In the genomic region with DNA sequence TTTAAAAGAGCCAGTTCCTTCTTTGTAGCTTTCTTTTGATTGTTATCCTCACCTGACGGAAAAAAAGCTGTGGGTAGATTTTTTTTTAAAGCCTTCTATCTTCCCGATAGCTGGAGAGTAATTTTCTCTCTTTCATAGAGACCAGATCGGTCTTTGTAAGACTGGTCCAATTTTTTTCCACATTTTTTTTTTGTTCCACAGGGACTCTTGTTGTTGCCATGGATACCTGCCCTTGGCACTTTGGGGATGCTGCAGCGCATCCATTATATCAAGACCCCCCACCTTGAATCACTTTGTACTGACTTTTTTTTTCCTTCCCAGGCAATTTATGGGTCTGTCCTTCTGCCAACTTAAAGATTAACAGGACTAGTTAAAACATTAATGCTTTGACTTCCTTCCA, we compare ENCODE assay signal across 19 mouse cellular contexts.
DNase-seq lines count a peak whose midpoint lies in the region; ATAC-seq and TF ChIP-seq lines count a peak whose summit lies in the region.
"Had no signal": no experiment of that assay in that cellular context is flagged by ENCODE, and none has a peak within 500 bp of the region (broad histone marks: within the 10 kb centered on the region; RNA-seq: fewer than 3 reads in every experiment).

No protein-coding gene starts in this region.

- no peak overlapping the region for H3K4me2 ChIP-seq in hindbrain, postnatal 0 days (ENCODE audit: low read depth, low read length)
- no peak overlapping the region for H3K4me2 ChIP-seq in hindbrain, embryonic 13.5 days
- no peak overlapping the region for H3K4me2 ChIP-seq in midbrain, embryonic 16.5 days (ENCODE audit: low read length)
- no peak overlapping the region for H3K4me2 ChIP-seq in midbrain, postnatal 0 days (ENCODE audit: low read depth, low read length, poor library complexity, severe bottlenecking)
- H3K4me2 ChIP-seq: embryonic facial prominence, embryonic 13.5 days; forebrain, embryonic 12.5 days; heart, embryonic 13.5 days; hindbrain, embryonic 15.5 days had no signal

- H3K36me3 ChIP-seq in hindbrain, postnatal 0 days (ENCODE audit: insufficient read depth, low read length): no peaks in the 10 kb centered on the region
- no peaks in the 10 kb centered on the region for H3K36me3 ChIP-seq in hindbrain, embryonic 13.5 days
- no peaks in the 10 kb centered on the region for H3K36me3 ChIP-seq in midbrain, embryonic 16.5 days (ENCODE audit: control insufficient read depth, insufficient read depth, low read length)
- H3K36me3 ChIP-seq in midbrain, embryonic 10.5 days: no peaks in the 10 kb centered on the region
- H3K36me3 ChIP-seq in midbrain, postnatal 0 days (ENCODE audit: insufficient read depth, low read length): no peaks in the 10 kb centered on the region
- H3K36me3 ChIP-seq: embryonic facial prominence, embryonic 13.5 days; forebrain, embryonic 12.5 days; heart, embryonic 13.5 days; hindbrain, embryonic 15.5 days had no signal

- TF ChIP-seq CTCF in hindbrain, postnatal 0 days (IDR thresholded peaks at IDR 0.05; ENCODE audit: low read depth): no peak
- TF ChIP-seq CTCF in midbrain, postnatal 0 days (IDR thresholded peaks at IDR 0.05): no peak

- no peak overlapping the region for H3K27ac ChIP-seq in hindbrain, postnatal 0 days
- no peak overlapping the region for H3K27ac ChIP-seq in hindbrain, embryonic 13.5 days
- no peak overlapping the region for H3K27ac ChIP-seq in midbrain, embryonic 16.5 days (ENCODE audit: low read length)
- H3K27ac ChIP-seq in midbrain, embryonic 10.5 days (replicated peaks): no peak overlapping the region
- H3K27ac ChIP-seq in midbrain, postnatal 0 days (ENCODE audit: low read depth, low read length): no peak overlapping the region
- H3K27ac ChIP-seq: embryonic facial prominence, embryonic 13.5 days; forebrain, embryonic 12.5 days; heart, embryonic 13.5 days; hindbrain, embryonic 15.5 days had no signal

- no peak overlapping the region for H3K4me3 ChIP-seq in hindbrain, postnatal 0 days (ENCODE audit: low read length)
- H3K4me3 ChIP-seq in hindbrain, embryonic 13.5 days: no peak overlapping the region
- H3K4me3 ChIP-seq in midbrain, embryonic 16.5 days (ENCODE audit: low read depth, low read length): no peak overlapping the region
- no peak overlapping the region for H3K4me3 ChIP-seq in midbrain, embryonic 10.5 days
- no peak overlapping the region for H3K4me3 ChIP-seq in midbrain, postnatal 0 days (ENCODE audit: low read depth, low read length)
- H3K4me3 ChIP-seq: embryonic facial prominence, embryonic 13.5 days; forebrain, embryonic 12.5 days; heart, embryonic 13.5 days; hindbrain, embryonic 15.5 days had no signal

- no peaks in the 10 kb centered on the region for H3K9me3 ChIP-seq in hindbrain, postnatal 0 days (ENCODE audit: low read length)
- H3K9me3 ChIP-seq in hindbrain, embryonic 13.5 days: no peaks in the 10 kb centered on the region
- no peaks in the 10 kb centered on the region for H3K9me3 ChIP-seq in midbrain, embryonic 16.5 days (replicated peaks; ENCODE audit: control insufficient read depth, low read length, poor library complexity, severe bottlenecking)
- no peaks in the 10 kb centered on the region for H3K9me3 ChIP-seq in midbrain, embryonic 10.5 days (replicated peaks)
- no peaks in the 10 kb centered on the region for H3K9me3 ChIP-seq in midbrain, postnatal 0 days (ENCODE audit: low read length)
- H3K9me3 ChIP-seq: embryonic facial prominence, embryonic 13.5 days; forebrain, embryonic 12.5 days; heart, embryonic 13.5 days; hindbrain, embryonic 15.5 days had no signal

- peak; percentile 3 for DNase-seq in embryo, embryonic 11 days
- DNase-seq in embryo, embryonic 10.5 days (ENCODE audit: low spot score): no peak
- DNase-seq in hindbrain, postnatal 0 days (ENCODE audit: low spot score): peak; percentile 23
- no peak for DNase-seq in midbrain, embryonic 10.5 days (ENCODE audit: low spot score)
- peak; percentile 19 for DNase-seq in midbrain, postnatal 0 days (ENCODE audit: low spot score)
- no peak for DNase-seq in frontal cortex, postnatal 14 days (ENCODE audit: low spot score in 2 of 2)
- DNase-seq: adrenal gland, postnatal 14 days; cerebellum, adult 2 months; cerebellum, postnatal 14 days; gastrocnemius, postnatal 36 days; heart, adult 11 months; heart, postnatal 36 days had no signal

- H3K27me3 ChIP-seq in hindbrain, postnatal 0 days (ENCODE audit: insufficient read depth, low read length): no peaks in the 10 kb centered on the region
- H3K27me3 ChIP-seq in hindbrain, embryonic 13.5 days: no peaks in the 10 kb centered on the region
- H3K27me3 ChIP-seq in midbrain, embryonic 16.5 days (ENCODE audit: control insufficient read depth, insufficient read depth, low read depth, low read length): no peaks in the 10 kb centered on the region
- H3K27me3 ChIP-seq in midbrain, embryonic 10.5 days (ENCODE audit: low read depth, poor library complexity, severe bottlenecking): no peaks in the 10 kb centered on the region
- no peaks in the 10 kb centered on the region for H3K27me3 ChIP-seq in midbrain, postnatal 0 days (ENCODE audit: insufficient read depth, low read length)
- H3K27me3 ChIP-seq: embryonic facial prominence, embryonic 13.5 days; forebrain, embryonic 12.5 days; heart, embryonic 13.5 days; hindbrain, embryonic 15.5 days had no signal

- no peaks in the 10 kb centered on the region for H3K4me1 ChIP-seq in hindbrain, postnatal 0 days (ENCODE audit: insufficient read depth, low read length)
- H3K4me1 ChIP-seq in hindbrain, embryonic 13.5 days (replicated peaks): no peaks in the 10 kb centered on the region
- no peaks in the 10 kb centered on the region for H3K4me1 ChIP-seq in midbrain, embryonic 16.5 days (ENCODE audit: control insufficient read depth, insufficient read depth, low read length)
- H3K4me1 ChIP-seq in midbrain, embryonic 10.5 days: no peaks in the 10 kb centered on the region
- no peaks in the 10 kb centered on the region for H3K4me1 ChIP-seq in midbrain, postnatal 0 days (ENCODE audit: insufficient read depth, low read length)
- H3K4me1 ChIP-seq: embryonic facial prominence, embryonic 13.5 days; forebrain, embryonic 12.5 days; hindbrain, embryonic 15.5 days had no signal

- WGBS in hindbrain, postnatal 0 days: 48% methylated on average over 4 of the region's 4 CpGs
- 39% methylated on average over 4 of the region's 4 CpGs for WGBS in hindbrain, embryonic 13.5 days
- WGBS in midbrain, embryonic 16.5 days: 34% methylated on average over 4 of the region's 4 CpGs
- 80% methylated on average over 4 of the region's 4 CpGs for WGBS in midbrain, embryonic 10.5 days
- 33% methylated on average over 4 of the region's 4 CpGs for WGBS in midbrain, postnatal 0 days

- H3K9ac ChIP-seq in hindbrain, postnatal 0 days (replicated peaks; ENCODE audit: low read length): no peak overlapping the region
- H3K9ac ChIP-seq in hindbrain, embryonic 13.5 days: no peak overlapping the region
- H3K9ac ChIP-seq in midbrain, embryonic 16.5 days (ENCODE audit: low read depth, low read length): no peak overlapping the region
- no peak overlapping the region for H3K9ac ChIP-seq in midbrain, postnatal 0 days (replicated peaks; ENCODE audit: low read length, poor library complexity, severe bottlenecking)
- H3K9ac ChIP-seq: embryonic facial prominence, embryonic 13.5 days; forebrain, embryonic 12.5 days; heart, embryonic 13.5 days; hindbrain, embryonic 15.5 days had no signal

- ATAC-seq in hindbrain, postnatal 0 days: no peak
- ATAC-seq in hindbrain, embryonic 13.5 days (ENCODE audit: low FRiP score): no peak
- ATAC-seq in midbrain, embryonic 16.5 days: peak; percentile 64; the same call in 1 of the 2 replicates
- no peak for ATAC-seq in midbrain, postnatal 0 days (ENCODE audit: low FRiP score)
- ATAC-seq: activated CD4-positive, CD25-positive, alpha-beta regulatory T cell, adult 4 months had no signal

Comparison
In these comparisons a context has a peak if more than half of its experiments do, and no peak if none do; other contexts are left out.
1. DNase-seq: peak in embryo, embryonic 11 days (single experiment), hindbrain, postnatal 0 days (single experiment) and midbrain, postnatal 0 days (single experiment); none in embryo, embryonic 10.5 days (single experiment), midbrain, embryonic 10.5 days (single experiment) and frontal cortex, postnatal 14 days (0 of 2).